Mouse (Mus musculus) E14TG2a.4 (cell line): ENCODE data around the gene Smap2.

Source experiments
- CTCF ChIP-seq: conservative IDR thresholded peaks from 2 replicates; pipeline ENCODE4 v1.5.1; 2014; ENCODE audit warnings: low read length
- NANOG ChIP-seq: IDR thresholded peaks from 2 replicates; pipeline ENCODE4 v1.6.1; 2014; ENCODE audit warnings: borderline replicate concordance, low read length, mixed read lengths
- POU5F1 ChIP-seq: IDR thresholded peaks from 2 replicates; pipeline ENCODE4 v1.6.1; 2014; ENCODE audit warnings: low read length, borderline replicate concordance

DNA sequence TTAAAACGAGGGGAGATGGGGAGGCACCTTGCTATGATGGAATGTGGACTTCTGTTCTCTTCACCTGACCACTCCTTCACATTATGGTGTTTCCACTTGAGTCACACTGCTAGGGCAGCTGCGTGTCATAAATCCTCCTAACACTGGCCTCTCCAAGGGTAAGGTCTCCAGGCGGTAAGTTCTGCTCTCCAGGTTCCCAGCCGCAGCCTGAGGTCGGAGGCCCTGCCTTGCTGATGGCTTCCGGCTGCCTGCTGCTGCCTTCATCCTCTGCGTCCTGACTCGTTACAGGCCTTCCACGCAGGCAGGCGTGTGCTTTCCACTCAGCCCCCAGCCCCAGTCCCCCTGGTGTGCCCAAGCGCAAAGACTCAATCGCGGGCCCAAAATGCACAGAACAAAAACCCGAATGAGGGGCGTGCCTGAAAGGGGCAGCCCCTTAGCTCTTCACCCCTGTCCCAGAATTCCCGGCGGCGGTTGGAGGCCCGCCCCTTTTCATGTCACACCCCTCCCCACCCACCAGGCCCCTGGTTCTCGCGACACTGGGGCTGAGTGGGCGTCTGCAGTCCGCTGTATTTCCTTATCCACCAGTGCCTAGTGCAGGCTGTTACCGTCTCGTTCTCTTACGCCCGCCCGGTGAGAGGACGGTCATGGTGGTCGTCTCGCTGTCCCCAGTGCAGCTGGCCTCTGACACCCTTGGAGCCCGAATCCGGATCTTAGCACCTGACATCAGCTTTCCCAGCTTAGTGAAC is 92.3 kb downstream of the Smap2 start, which contains the start of gene Exo5:
- TF ChIP-seq CTCF (no peak), POU5F1 (no peak), NANOG (no peak)
